Mouse (Mus musculus) spleen, postnatal 10 days (tissue): Measurements from ENCODE around the gene Olfr763.
"Not testable (repeated sequence)": the region's sequence is repeated elsewhere in the genome, so short reads cannot be mapped to it uniquely, and the experiment has no call there.

Experiments
- DNase-seq, 2 experiments: peaks; one replicate each; pipeline ENCODE4 v3.0.0; 2021 to 2022; ENCODE audit warnings: low spot score in 2 of 2

Gene Olfr763

DNA sequence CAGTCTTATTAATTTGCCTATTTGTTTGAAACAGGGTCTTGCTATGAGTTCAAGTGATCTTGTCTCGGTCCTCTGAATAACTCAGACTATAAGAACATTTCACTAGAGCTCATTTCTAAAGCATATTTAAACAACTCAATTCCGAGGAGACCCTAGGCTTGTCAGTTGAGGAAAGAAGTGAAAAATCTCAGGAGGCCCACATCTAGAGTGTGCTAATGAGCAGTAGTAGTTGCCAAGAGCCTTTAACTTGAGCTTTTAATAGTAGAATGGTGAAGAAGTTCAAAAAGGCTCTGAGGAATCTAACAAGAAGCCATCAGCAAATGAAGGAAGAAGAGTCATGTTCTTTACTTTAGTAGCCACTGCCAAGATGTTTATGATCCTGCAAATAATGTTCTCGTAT is 29.2 kb downstream of the Olfr763 start, which contains the start of gene Olfr764-ps1:
Olfr764-ps1 (minus strand) TSS at position 101 of the 400 bp plus-strand sequence.
- DNase-seq: no peak

DNA sequence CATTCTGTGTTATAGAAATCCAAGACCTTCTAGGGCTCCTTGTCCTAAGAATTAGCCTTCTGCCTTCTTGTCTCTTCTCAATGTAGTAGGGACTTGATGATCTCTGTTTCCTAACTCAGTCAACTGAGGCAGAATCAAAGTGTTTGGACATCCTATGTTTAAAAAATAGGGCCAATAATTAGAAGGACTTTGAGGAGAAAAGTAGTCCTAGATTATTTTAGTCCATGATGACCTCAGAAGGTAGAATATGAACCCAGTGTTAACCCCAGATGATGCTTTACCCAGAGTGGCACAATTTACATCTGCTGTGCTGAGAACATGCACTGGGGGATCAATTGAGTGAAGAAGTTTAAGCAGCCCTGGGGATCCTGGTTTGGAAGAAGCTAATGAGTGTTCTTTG is 39.3 kb downstream of the Olfr763 start, which contains the start of gene Olfr765:
Olfr765 (minus strand) TSS at position 101 of the 400 bp plus-strand sequence.
- not testable (repeated sequence) for DNase-seq
